Mouse (Mus musculus) spleen, adult 2 months (tissue): ENCODE data around the gene Exoc4. TPM values are rescaled to one million over a fixed set of nuclear protein-coding genes. Genes with fewer than 3 reads are reported as not detected.

Source experiments
- DNase-seq, 2 experiments: peaks; one replicate each; pipeline versions ENCODE4 v3.0.0 to v3.0.0-alpha.2; 2012 to 2021; ENCODE audit warnings: low spot score in 2 of 2, low read depth in 1 of 2
- H3K27ac ChIP-seq: fragments of 200-500 bp; 2 replicates; pipeline ENCODE4 v1.5.1; 2012; ENCODE audit warnings: low read length, inconsistent platforms; ENCODE audit not compliant: insufficient read depth
- H3K27me3 ChIP-seq: fragments of 200-500 bp; 2 replicates; pipeline ENCODE4 v1.6.1; 2012; ENCODE audit warnings: mild to moderate bottlenecking, moderate library complexity, low read length, inconsistent platforms; ENCODE audit not compliant: control insufficient read depth, insufficient read depth
- H3K36me3 ChIP-seq: fragments of 200-500 bp; 2 replicates; pipeline ENCODE4 v1.6.1; 2012; ENCODE audit warnings: mild to moderate bottlenecking, low read length, inconsistent platforms; ENCODE audit not compliant: control insufficient read depth, insufficient read depth
- H3K4me1 ChIP-seq: fragments of 200-500 bp; 2 replicates; pipeline ENCODE4 v1.6.1; 2011; ENCODE audit warnings: inconsistent platforms; ENCODE audit not compliant: control insufficient read depth, insufficient read depth, insufficient read length
- H3K4me3 ChIP-seq: fragments of 200-500 bp; 2 replicates; pipeline ENCODE4 v1.5.1; 2011; ENCODE audit warnings: mild to moderate bottlenecking, inconsistent platforms; ENCODE audit not compliant: insufficient read depth, insufficient read length; ENCODE audit errors: extremely low read depth
- CTCF ChIP-seq: fragments of 200-500 bp; IDR thresholded peaks from 2 replicates; pipeline ENCODE4 v1.5.1; 2011; ENCODE audit warnings: mild to moderate bottlenecking, inconsistent platforms; ENCODE audit not compliant: insufficient read depth, insufficient read length, insufficient replicate concordance; ENCODE audit errors: extremely low read depth
- POLR2A ChIP-seq: fragments of 200-500 bp; IDR thresholded peaks from 2 replicates; pipeline ENCODE4 v1.6.1; 2011; ENCODE audit warnings: low read depth, low read length, inconsistent platforms
- WGBS: fragments of 180-500 bp; shearing (Covaris S2); methylation state at CpG from one replicate; pipeline ENCODE4 v1.1.7; 2018; 5-methylcytosine and 5-hydroxymethylcytosine counted together
- polyA plus RNA-seq: library from polyadenylated mRNA; depleted of rRNA; stranded (reverse); fragments of >200 nt; gene quantifications from 2 replicates; pipeline ENCODE4 v1.2.3, GENCODE M21; 2012

Exoc4 gene
- polyA plus RNA-seq, 1 experiment = 4.6 TPM

DNA sequence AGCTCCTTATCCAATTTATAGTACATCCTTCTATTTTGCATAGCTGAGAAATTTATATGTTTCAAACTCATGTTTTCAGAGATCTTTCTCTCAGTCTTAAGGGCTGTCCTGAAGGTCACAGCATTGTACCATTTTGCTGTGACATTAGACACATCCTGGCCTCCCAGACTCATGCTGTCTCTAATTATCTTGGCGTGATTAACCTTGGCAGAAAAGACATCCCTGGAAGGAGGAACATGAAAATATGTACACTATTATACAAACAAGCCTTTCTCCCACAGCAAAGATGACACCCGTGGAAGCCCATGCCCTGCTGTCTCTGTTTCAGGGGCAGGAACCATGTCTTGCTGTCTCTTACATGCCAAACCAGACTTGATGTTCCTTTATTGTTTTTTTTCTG, 59.8 kb downstream of the Exoc4 start:
- Histone ChIP-seq H3K4me1 (peaks cover 3% of the 10 kb centered on the region; the same call in 1 of the 2 replicates), H3K4me3 (no peak overlapping the region), H3K27me3 (no peaks in the 10 kb centered on the region), H3K27ac (no peak overlapping the region), H3K36me3 (peaks cover 5% of the 10 kb centered on the region)
- WGBS = 93% methylated on average over 2 of the region's 2 CpGs
- no peak for DNase-seq
- TF ChIP-seq POLR2A = no peak

DNA sequence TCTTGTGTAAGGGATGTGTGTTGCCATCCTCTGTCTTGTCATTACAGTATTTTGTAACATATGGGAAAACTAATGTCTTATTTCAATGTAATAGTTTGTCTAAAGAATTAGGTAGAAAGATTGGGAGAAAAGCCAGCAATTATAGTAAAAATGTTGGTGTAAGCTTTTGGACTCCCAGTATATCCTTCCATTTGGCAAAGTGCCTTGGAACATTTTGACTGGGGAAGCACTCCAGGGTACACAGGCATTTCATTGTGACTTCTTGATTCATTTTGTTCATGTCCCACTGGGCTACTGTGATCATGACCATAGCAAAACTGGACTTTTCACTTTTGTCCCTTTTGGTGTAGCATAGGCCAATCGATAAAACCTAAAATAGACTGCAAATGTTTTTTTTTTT, 61.6 kb downstream of the Exoc4 start:
- TF ChIP-seq POLR2A (no peak), CTCF (no peak)
- Histone ChIP-seq H3K4me1 (peaks cover 3% of the 10 kb centered on the region; the same call in 1 of the 2 replicates), H3K4me3 (no peak overlapping the region), H3K27me3 (no peaks in the 10 kb centered on the region), H3K36me3 (peaks cover 4% of the 10 kb centered on the region; the same call in 1 of the 2 replicates), H3K27ac (no peak overlapping the region)
- WGBS = 95% methylated on average over 1 of the region's 1 CpGs
- no peak for DNase-seq

DNA sequence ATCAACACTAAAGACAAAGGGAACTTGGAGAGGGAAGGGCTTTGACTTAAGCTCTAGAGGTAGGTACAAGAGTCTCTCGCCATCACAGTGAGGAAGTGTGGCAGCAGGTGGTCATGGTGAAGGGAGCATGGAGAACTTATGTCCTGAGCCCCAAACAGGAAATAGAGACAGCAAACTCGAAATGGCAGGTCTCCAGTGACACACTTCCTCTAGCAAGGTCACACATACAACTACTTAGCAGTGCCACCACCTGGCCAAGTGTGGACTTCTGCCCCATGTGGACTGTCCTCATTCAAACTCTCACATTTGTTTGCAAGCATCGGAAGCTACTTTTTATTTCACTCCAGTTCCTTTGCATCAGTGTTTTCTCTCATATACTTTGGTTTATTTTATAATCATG, 74.0 kb downstream of the Exoc4 start:
- TF ChIP-seq POLR2A (no peak), CTCF (no peak)
- Histone ChIP-seq H3K36me3 (no peaks in the 10 kb centered on the region), H3K27ac (no peak overlapping the region), H3K4me3 (no peak overlapping the region), H3K27me3 (no peaks in the 10 kb centered on the region), H3K4me1 (no peaks in the 10 kb centered on the region; the same call in 1 of the 2 replicates)
- 43% methylated on average over 3 of the region's 3 CpGs for WGBS
- peak; percentile 3 to 4 for DNase-seq

DNA sequence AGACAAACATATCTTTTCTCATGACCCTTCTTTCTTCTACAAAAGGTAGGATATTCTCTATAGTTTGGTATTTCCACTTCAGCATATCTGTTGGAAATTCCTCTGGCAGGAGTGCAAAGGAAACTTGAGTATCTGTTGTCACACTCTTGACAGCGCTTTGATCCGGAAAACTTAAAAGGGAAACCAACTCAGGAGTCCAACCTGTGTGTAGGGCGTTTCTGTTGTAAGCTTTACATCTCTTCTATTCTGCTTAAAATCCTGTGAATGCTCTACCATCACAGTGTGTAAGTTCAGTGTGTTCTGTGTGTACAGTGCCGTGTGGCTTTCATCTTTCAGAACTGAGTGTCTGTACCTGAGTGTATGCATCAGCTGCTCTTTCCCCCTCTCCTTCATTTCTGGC, 74.5 kb downstream of the Exoc4 start:
- DNase-seq = no peak
- H3K27ac ChIP-seq = no peak overlapping the region
- H3K4me1 ChIP-seq = no peaks in the 10 kb centered on the region; the same call in 1 of the 2 replicates
- H3K27me3 ChIP-seq = no peaks in the 10 kb centered on the region
- no peak overlapping the region for H3K4me3 ChIP-seq
- 91% methylated on average over 4 of the region's 4 CpGs for WGBS
- TF ChIP-seq POLR2A (no peak), CTCF (no peak)
- no peaks in the 10 kb centered on the region for H3K36me3 ChIP-seq

DNA sequence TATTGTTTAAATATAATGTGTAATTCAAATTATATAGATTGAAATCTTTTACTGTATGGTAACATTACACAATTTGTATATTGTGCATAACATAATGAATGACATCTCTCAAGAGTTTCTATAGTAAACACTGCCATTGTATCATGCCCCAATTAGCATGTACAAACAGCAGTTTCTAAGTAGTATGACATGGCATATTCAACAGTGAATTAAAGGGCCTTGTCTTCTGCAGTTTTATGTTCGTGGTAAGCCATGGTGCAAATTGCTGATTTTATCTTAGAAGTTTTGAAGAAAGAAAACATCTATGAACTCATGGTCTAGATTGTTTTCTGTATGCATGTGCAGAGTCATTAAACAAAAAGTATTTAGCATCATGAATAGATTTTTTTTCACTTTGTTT, 79.4 kb downstream of the Exoc4 start:
- Histone ChIP-seq H3K4me3 (no peak overlapping the region), H3K36me3 (peaks cover 3% of the 10 kb centered on the region; the same call in 1 of the 2 replicates), H3K4me1 (no peaks in the 10 kb centered on the region), H3K27me3 (no peaks in the 10 kb centered on the region), H3K27ac (no peak overlapping the region)
- DNase-seq = no peak
- no peak for TF ChIP-seq POLR2A
- TF ChIP-seq CTCF = no peak
- 66% methylated on average over 1 of the region's 1 CpGs for WGBS

DNA sequence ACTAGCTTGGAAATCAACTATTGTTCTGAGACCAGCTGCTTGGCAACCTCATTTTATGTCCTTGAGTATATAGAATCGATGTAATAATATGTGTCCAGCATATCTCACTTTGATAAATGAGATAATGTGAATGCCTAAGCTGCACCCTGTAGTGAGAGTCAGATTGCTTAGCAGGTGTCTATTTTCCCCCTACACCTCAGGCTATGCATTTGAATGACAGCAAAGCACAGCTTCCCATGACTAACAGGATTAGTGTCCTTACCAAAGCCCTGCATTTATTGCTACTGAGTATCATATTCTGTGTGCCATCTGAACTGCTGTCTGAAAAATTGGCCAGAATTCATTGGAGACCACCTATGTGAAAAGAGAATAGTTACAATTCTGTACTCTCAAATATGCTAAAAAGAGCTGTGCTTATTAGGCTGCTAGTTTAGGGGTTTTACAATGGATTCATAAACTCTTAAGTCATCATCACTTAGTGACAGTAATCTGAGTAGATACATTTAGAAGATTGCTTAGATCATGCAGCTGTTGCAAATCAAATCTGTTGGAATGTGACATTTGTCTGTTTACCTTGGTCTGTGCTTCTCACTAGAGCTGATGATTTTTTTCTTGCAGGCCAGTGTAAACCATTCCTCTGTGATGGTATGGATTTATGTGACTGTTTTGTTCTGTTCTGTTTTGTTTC, 98.3 kb downstream of the Exoc4 start:
- no peaks in the 10 kb centered on the region for H3K4me1 ChIP-seq
- H3K27ac ChIP-seq = no peak overlapping the region
- 97% methylated on average over 1 of the region's 1 CpGs for WGBS
- H3K36me3 ChIP-seq = peaks cover 2% of the 10 kb centered on the region
- no peak overlapping the region for H3K4me3 ChIP-seq
- H3K27me3 ChIP-seq = no peaks in the 10 kb centered on the region
- DNase-seq = no peak
- no peak for TF ChIP-seq CTCF
- no peak for TF ChIP-seq POLR2A

DNA sequence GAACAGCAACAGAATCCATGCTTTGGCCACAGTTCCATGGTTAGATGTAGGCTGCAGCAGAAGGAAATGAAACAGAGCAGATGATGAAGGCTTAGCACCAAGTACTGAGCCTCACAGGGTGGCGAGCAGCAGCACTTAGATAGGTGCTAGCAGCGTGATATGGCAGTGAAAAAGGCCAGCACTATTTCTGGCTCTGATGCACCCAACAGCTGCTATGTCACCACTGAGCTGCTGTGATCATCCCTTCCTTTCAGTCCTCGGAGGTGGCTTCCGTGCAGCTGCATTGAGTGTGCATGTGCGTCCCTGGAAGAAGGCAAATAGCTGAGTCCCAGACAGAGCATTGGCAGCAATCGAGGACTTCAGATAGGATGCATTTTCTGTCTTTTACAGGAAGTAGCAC, 112.7 kb downstream of the Exoc4 start:
- DNase-seq = no peak

More for the DNA sequence above, 112.7 kb downstream of the Exoc4 start:
- Histone ChIP-seq H3K4me1 (no peaks in the 10 kb centered on the region), H3K36me3 (no peaks in the 10 kb centered on the region), H3K4me3 (no peak overlapping the region), H3K27me3 (no peaks in the 10 kb centered on the region), H3K27ac (no peak overlapping the region)
- TF ChIP-seq CTCF (no peak), POLR2A (no peak)
- 88% methylated on average over 6 of the region's 6 CpGs for WGBS
